Comparison of ENCODE assay signal across 9 mouse cellular contexts in the genomic region with DNA sequence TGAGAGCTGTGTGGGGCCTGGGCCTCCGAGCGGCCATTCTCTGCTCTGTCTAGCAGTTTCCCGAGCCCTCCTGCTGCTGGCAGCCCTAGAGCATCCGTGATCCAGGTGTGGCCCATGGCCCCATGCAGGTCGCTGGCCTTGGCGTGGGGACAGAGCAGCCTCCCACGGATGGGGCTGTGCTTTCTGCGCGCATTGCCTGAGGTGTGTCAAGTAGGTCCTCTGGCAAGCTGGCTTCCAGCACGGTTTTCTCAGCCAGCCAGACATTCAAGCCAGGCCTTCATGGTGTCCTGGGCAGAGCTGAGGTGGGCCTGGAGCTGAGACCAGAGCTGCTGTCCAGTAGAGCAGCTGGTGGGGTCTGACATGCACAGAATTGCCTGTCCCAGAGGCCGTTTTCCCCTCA. TPM values are rescaled to one million over a fixed set of nuclear protein-coding genes. Genes with fewer than 3 reads are reported as not detected.
A peak's percentile ranks its signal among the peaks of the same experiment; 100 is the strongest.
DNase-seq lines count a peak whose midpoint lies in the region; ATAC-seq and TF ChIP-seq lines count a peak whose summit lies in the region.
"Had no signal": no experiment of that assay in that cellular context is flagged by ENCODE, and none has a peak within 500 bp of the region (broad histone marks: within the 10 kb centered on the region; RNA-seq: fewer than 3 reads in every experiment).

No protein-coding gene starts in this region.

- 0 out of 2 replicates have a peak, but pooled peaks cover 1% of the 10 kb centered on the region for H3K79me2 ChIP-seq in heart, adult 2 months (replicated peaks; ENCODE audit: control insufficient read depth, insufficient read depth, low read length)

- H3K4me1 ChIP-seq in heart, adult 2 months (ENCODE audit: control insufficient read depth, insufficient read depth, low read length), result peaks cover 57% of the 10 kb centered on the region
- peaks cover 59% of the 10 kb centered on the region for H3K4me1 ChIP-seq in midbrain, embryonic 11.5 days (ENCODE audit: control insufficient read depth, insufficient read depth, low read length)
- H3K4me1 ChIP-seq in midbrain, embryonic 15.5 days, result peaks cover 77% of the 10 kb centered on the region
- H3K4me1 ChIP-seq in hindbrain, postnatal 0 days (ENCODE audit: insufficient read depth, low read length), result peaks cover 58% of the 10 kb centered on the region

- no peak for TF ChIP-seq EP300 in heart, adult 2 months (IDR thresholded peaks at IDR 0.05; ENCODE audit: insufficient read depth, low read depth, low read length)

- no peak for TF ChIP-seq CTCF in heart, adult 2 months (IDR thresholded peaks at IDR 0.05)
- no peak for TF ChIP-seq CTCF in hindbrain, postnatal 0 days (IDR thresholded peaks at IDR 0.05; ENCODE audit: low read depth)

- H3K27ac ChIP-seq in heart, adult 2 months, result peak overlapping the region; percentile 56
- no peak overlapping the region; the same call in 1 of the 2 replicates for H3K27ac ChIP-seq in midbrain, embryonic 11.5 days (ENCODE audit: low read depth, low read length)
- no peak overlapping the region for H3K27ac ChIP-seq in midbrain, embryonic 15.5 days
- peak overlapping the region; percentile 57 for H3K27ac ChIP-seq in hindbrain, postnatal 0 days

- TF ChIP-seq POLR2A in heart, adult 2 months (IDR thresholded peaks at IDR 0.05; ENCODE audit: insufficient read depth, low read depth, low read length), result no peak

- ATAC-seq in midbrain, embryonic 11.5 days (ENCODE audit: low FRiP score), result no peak
- no peak for ATAC-seq in midbrain, embryonic 15.5 days (replicated peaks)
- no peak for ATAC-seq in hindbrain, postnatal 0 days

- no peak overlapping the region for H3K4me3 ChIP-seq in heart, adult 2 months
- H3K4me3 ChIP-seq in midbrain, embryonic 11.5 days (ENCODE audit: low read depth, low read length), result no peak overlapping the region
- H3K4me3 ChIP-seq in midbrain, embryonic 15.5 days, result no peak overlapping the region
- no peak overlapping the region for H3K4me3 ChIP-seq in hindbrain, postnatal 0 days (ENCODE audit: low read length)

- no peak overlapping the region for H3K4me2 ChIP-seq in midbrain, embryonic 11.5 days
- no peak overlapping the region for H3K4me2 ChIP-seq in midbrain, embryonic 15.5 days
- H3K4me2 ChIP-seq in hindbrain, postnatal 0 days (ENCODE audit: low read depth, low read length), result 0 out of 2 replicates have a peak overlapping the region, but pooled peaks have one; percentile 3

- DNase-seq in heart, adult 2 months, result no peak
- DNase-seq in heart, adult 9 months (ENCODE audit: low spot score in 2 of 2), result no peak
- DNase-seq in midbrain, embryonic 11.5 days (ENCODE audit: low spot score, missing footprints), result no peak
- peak; percentile 33 for DNase-seq in hindbrain, postnatal 0 days (ENCODE audit: low spot score)
- DNase-seq in frontal cortex, postnatal 10 days (ENCODE audit: low spot score in 2 of 2), result no peak
- no peak for DNase-seq in spleen, postnatal 36 days (ENCODE audit: low spot score in 2 of 2)
- no peak for DNase-seq in left cerebral cortex, postnatal 25 days (ENCODE audit: low spot score in 2 of 2)
- DNase-seq: thymus, postnatal 25 days had no signal

- intact Hi-C loops in heart, adult 2 months (cut with DNase I), result no loop called here
- intact Hi-C loops in left cerebral cortex, postnatal 25 days (cut with DNase I), result no loop called here

- no peaks in the 10 kb centered on the region for H3K27me3 ChIP-seq in heart, adult 2 months (ENCODE audit: control insufficient read depth, insufficient read depth, low read length)
- H3K27me3 ChIP-seq in midbrain, embryonic 11.5 days (ENCODE audit: control insufficient read depth, insufficient read depth, low read length), result no peaks in the 10 kb centered on the region
- H3K27me3 ChIP-seq in midbrain, embryonic 15.5 days (replicated peaks), result no peaks in the 10 kb centered on the region
- H3K27me3 ChIP-seq in hindbrain, postnatal 0 days (ENCODE audit: insufficient read depth, low read length), result no peaks in the 10 kb centered on the region

- peaks cover 2% of the 10 kb centered on the region; the same call in 1 of the 2 replicates for H3K36me3 ChIP-seq in heart, adult 2 months (ENCODE audit: control insufficient read depth, insufficient read depth, low read length)
- no peaks in the 10 kb centered on the region; the same call in 1 of the 2 replicates for H3K36me3 ChIP-seq in midbrain, embryonic 11.5 days (ENCODE audit: control insufficient read depth, insufficient read depth, low read length)
- H3K36me3 ChIP-seq in midbrain, embryonic 15.5 days (replicated peaks), result no peaks in the 10 kb centered on the region
- no peaks in the 10 kb centered on the region for H3K36me3 ChIP-seq in hindbrain, postnatal 0 days (ENCODE audit: insufficient read depth, low read length)

- no peaks in the 10 kb centered on the region for H3K9me3 ChIP-seq in midbrain, embryonic 11.5 days (ENCODE audit: control insufficient read depth, low read length)
- H3K9me3 ChIP-seq in midbrain, embryonic 15.5 days, result no peaks in the 10 kb centered on the region
- H3K9me3 ChIP-seq in hindbrain, postnatal 0 days (ENCODE audit: low read length), result no peaks in the 10 kb centered on the region

- WGBS in heart, adult 2 months, result 48% methylated on average over 11 of the region's 11 CpGs
- WGBS in midbrain, embryonic 11.5 days, result 68% methylated on average over 11 of the region's 11 CpGs
- 62% methylated on average over 11 of the region's 11 CpGs for WGBS in midbrain, embryonic 15.5 days
- 42% methylated on average over 11 of the region's 11 CpGs for WGBS in hindbrain, postnatal 0 days

- H3K9ac ChIP-seq in heart, adult 2 months (ENCODE audit: low read depth, low read length), result no peak overlapping the region
- H3K9ac ChIP-seq in midbrain, embryonic 11.5 days (ENCODE audit: low read length), result 0 out of 2 replicates have a peak overlapping the region, but pooled peaks have one; percentile 24
- H3K9ac ChIP-seq in midbrain, embryonic 15.5 days, result no peak overlapping the region
- no peak overlapping the region for H3K9ac ChIP-seq in hindbrain, postnatal 0 days (replicated peaks; ENCODE audit: low read length)

RNA-seq across cellular contexts. Expression of gene Bahcc1, which starts 21.7 kb away (rescaled TPM):
- 1 to 10 TPM; 5.4 to 9.7 TPM for total RNA-seq in heart, adult 2 months (2021)
- polyA plus RNA-seq in heart, adult 2 months (2012; rRNA removed), result 5.9 and 6.4 TPM in 2 replicates
- 17.6 and 20.6 TPM in 2 replicates for polyA plus RNA-seq in midbrain, embryonic 11.5 days (2014; fragmentation: Nextera tagmentation; extraction: Ambion mirVana)
- polyA plus RNA-seq in midbrain, embryonic 15.5 days (2015; fragmentation: Nextera tagmentation; extraction: Ambion mirVana), result 16.2 and 16.7 TPM in 2 replicates
- 31.1 and 43.1 TPM in 2 replicates for total RNA-seq in hindbrain, postnatal 0 days (2014; rRNA removed)
- polyA plus RNA-seq in hindbrain, postnatal 0 days (2015; fragmentation: Nextera tagmentation; extraction: Ambion mirVana), result 8.8 and 9.1 TPM in 2 replicates
- 10 to 100 TPM; 16.3 to 21.9 TPM for total RNA-seq in left cerebral cortex, postnatal 25 days (2021)

Comparison
In these comparisons a context has a peak if more than half of its experiments do, and no peak if none do; other contexts are left out.
1. H3K27ac ChIP-seq: peak in heart, adult 2 months (single experiment) and hindbrain, postnatal 0 days (single experiment); none in midbrain, embryonic 11.5 days (single experiment) and midbrain, embryonic 15.5 days (single experiment).